Mouse (Mus musculus) ES-Bruce4 (cell line): ENCODE measurements at regions not wholly inside any gene's neighbourhood (a gene's known extent, or its start where the extent isn't known, plus 50 kb on each side); places are given as distances from the start of the nearest gene placed in this dataset.

Experiments used
- EP300 ChIP-seq: IDR thresholded peaks from 2 replicates; pipeline ENCODE4 v1.6.1; 2011; ENCODE audit warnings: low read depth, low read length; ENCODE audit not compliant: insufficient read depth
- POLR2A ChIP-seq: IDR thresholded peaks from one replicate; pipeline ENCODE4 v1.8.1; 2011; ENCODE audit warnings: low read length; ENCODE audit not compliant: insufficient read depth

- no peak for TF ChIP-seq EP300
- no peak for TF ChIP-seq POLR2A
Observed at GRCm38 (mm10) chr12:71371948-71372347, 62.3 kb downstream of the Dact1 start.
